ENCODE assay signal across 8 mouse cellular contexts in genomic region chr2:25574579-25575431, GRCm38 (mm10). TPM values are rescaled to one million over a fixed set of nuclear protein-coding genes. Genes with fewer than 3 reads are reported as not detected.
A peak's percentile ranks its signal among the peaks of the same experiment; 100 is the strongest.
DNase-seq lines count a peak whose midpoint lies in the region; ATAC-seq lines count a peak whose summit lies in the region.

Gene Mamdc4, minus strand, starts transcription at chr2:25574845.
Gene Phpt1, minus strand, starts transcription at chr2:25575224.

- intact Hi-C loops in heart, postnatal 14 days (cut with DNase I): no loop called here

- H3K9ac ChIP-seq in forebrain, embryonic 14.5 days (ENCODE audit: low read length): peak within 1 kb of the TSS; percentile 66
- peak within 1 kb of the TSS; percentile 51 for H3K9ac ChIP-seq in neural tube, embryonic 15.5 days (replicated peaks)

- peak within 1 kb of the TSS; percentile 87 for H3K27ac ChIP-seq in forebrain, embryonic 14.5 days (ENCODE audit: low read depth, low read length)
- H3K27ac ChIP-seq in neural tube, embryonic 15.5 days (replicated peaks): peak within 1 kb of the TSS; percentile 95

- under 1% methylated on average over 44 of the region's 45 CpGs for WGBS in forebrain, embryonic 14.5 days
- WGBS in neural tube, embryonic 15.5 days: under 1% methylated on average over 42 of the region's 45 CpGs

- H3K4me2 ChIP-seq in forebrain, embryonic 14.5 days (ENCODE audit: low read length): peak within 1 kb of the TSS; percentile 81
- H3K4me2 ChIP-seq in neural tube, embryonic 15.5 days: peak within 1 kb of the TSS; percentile 82

- peaks cover 40% of the 10 kb centered on the region for H3K27me3 ChIP-seq in forebrain, embryonic 14.5 days (replicated peaks; ENCODE audit: control insufficient read depth, insufficient read depth, low read length)
- H3K27me3 ChIP-seq in neural tube, embryonic 15.5 days (replicated peaks): peaks cover 38% of the 10 kb centered on the region

- H3K4me3 ChIP-seq in forebrain, embryonic 14.5 days (ENCODE audit: low read depth, low read length): peak within 1 kb of the TSS; percentile 51
- peak within 1 kb of the TSS; percentile 64 for H3K4me3 ChIP-seq in neural tube, embryonic 15.5 days (replicated peaks)

- peaks cover 18% of the 10 kb centered on the region for H3K4me1 ChIP-seq in forebrain, embryonic 14.5 days (ENCODE audit: control insufficient read depth, insufficient read depth, low read length)
- peaks cover 61% of the 10 kb centered on the region for H3K4me1 ChIP-seq in neural tube, embryonic 15.5 days

- DNase-seq in ES-CJ7 (ENCODE audit: low read depth, low spot score): peak; percentile 97
- peak; percentile 94 for DNase-seq in cerebellum, adult 11 months
- DNase-seq in forebrain, embryonic 14.5 days (ENCODE audit: low spot score): peak; percentile 99
- peak; percentile 93 to 95 for DNase-seq in heart, postnatal 14 days
- DNase-seq in layer of hippocampus, adult 11-12 months (ENCODE audit: low spot score): peak; percentile 98
- DNase-seq in lung, adult 18-20 months: peak; percentile 97
- peak; percentile 95 for DNase-seq in testis, postnatal 14 days (ENCODE audit: low spot score)

- no peaks in the 10 kb centered on the region for H3K9me3 ChIP-seq in forebrain, embryonic 14.5 days (replicated peaks; ENCODE audit: control insufficient read depth, low read length)
- no peaks in the 10 kb centered on the region for H3K9me3 ChIP-seq in neural tube, embryonic 15.5 days (replicated peaks)

- peak; percentile 99 for ATAC-seq in forebrain, embryonic 14.5 days
- ATAC-seq in neural tube, embryonic 15.5 days (ENCODE audit: low FRiP score): peak; percentile 97

- H3K36me3 ChIP-seq in forebrain, embryonic 14.5 days (ENCODE audit: control insufficient read depth, insufficient read depth, low read length): peaks cover 11% of the 10 kb centered on the region
- peaks cover 20% of the 10 kb centered on the region for H3K36me3 ChIP-seq in neural tube, embryonic 15.5 days

RNA-seq across cellular contexts. Expression of gene Mamdc4, which starts in this region (rescaled TPM):
- 0.84 and 2.2 TPM in 2 replicates for polyA plus RNA-seq in forebrain, embryonic 14.5 days (2014; fragmentation: Nextera tagmentation; extraction: Ambion mirVana)
- total RNA-seq in heart, postnatal 14 days (2021): 1 to 10 TPM; 3.0 to 5.2 TPM
- 2.3 and 33.0 TPM in 2 replicates for polyA plus RNA-seq in neural tube, embryonic 15.5 days (2015; fragmentation: Nextera tagmentation; extraction: Ambion mirVana)

RNA-seq across cellular contexts. Expression of gene Phpt1, which starts in this region (rescaled TPM):
- 168 and 216 TPM in 2 replicates for polyA plus RNA-seq in forebrain, embryonic 14.5 days (2014; fragmentation: Nextera tagmentation; extraction: Ambion mirVana)
- 10 to 100 TPM; 75.4 to 76.0 TPM for total RNA-seq in heart, postnatal 14 days (2021)
- 159 and 181 TPM in 2 replicates for polyA plus RNA-seq in neural tube, embryonic 15.5 days (2015; fragmentation: Nextera tagmentation; extraction: Ambion mirVana)

Comparison
In these comparisons a context has a peak if more than half of its experiments do, and no peak if none do; other contexts are left out.
1. Peak in every context shown above with its lines: DNase-seq, ATAC-seq, H3K4me3 ChIP-seq and H3K27ac ChIP-seq.